ENCODE assay signal across 14 mouse cellular contexts in the genomic region with DNA sequence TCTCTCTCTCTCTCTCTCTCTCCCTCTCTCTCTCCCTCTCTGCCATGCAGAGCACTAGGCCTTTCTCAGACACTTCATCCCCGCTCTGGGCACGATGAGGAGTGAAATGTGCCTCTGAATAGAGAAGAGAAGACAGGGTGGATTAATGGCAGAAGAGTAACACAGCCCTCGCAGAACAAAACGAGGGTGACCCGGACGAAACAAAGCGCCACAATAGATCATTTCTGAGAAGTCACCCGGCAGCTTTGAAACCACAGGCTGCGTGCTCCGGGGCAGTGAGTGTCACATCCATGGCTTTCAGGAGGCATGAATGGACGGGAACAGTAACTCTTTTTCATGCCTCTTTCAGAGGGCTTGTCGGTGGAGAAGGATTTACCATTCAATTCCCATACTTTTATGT.
DNase-seq lines count a peak whose midpoint lies in the region; ATAC-seq and TF ChIP-seq lines count a peak whose summit lies in the region.
"Had no signal": no experiment of that assay in that cellular context is flagged by ENCODE, and none has a peak within 500 bp of the region (broad histone marks: within the 10 kb centered on the region; RNA-seq: fewer than 3 reads in every experiment).

No protein-coding gene starts in this region.

- H3K4me2 ChIP-seq in forebrain, embryonic 12.5 days, result 0 out of 2 replicates have a peak overlapping the region, but pooled peaks have one; percentile 4
- no peak overlapping the region for H3K4me2 ChIP-seq in forebrain, postnatal 0 days (ENCODE audit: low read depth)
- no peak overlapping the region for H3K4me2 ChIP-seq in hindbrain, embryonic 16.5 days (ENCODE audit: low read length)
- H3K4me2 ChIP-seq in neural tube, embryonic 12.5 days (replicated peaks), result peak overlapping the region; percentile 25; the same call in 1 of the 2 replicates

- H3K9ac ChIP-seq in forebrain, embryonic 12.5 days, result no peak overlapping the region
- H3K9ac ChIP-seq in forebrain, postnatal 0 days, result no peak overlapping the region
- H3K9ac ChIP-seq in hindbrain, embryonic 16.5 days (ENCODE audit: low read depth, low read length), result no peak overlapping the region
- no peak overlapping the region for H3K9ac ChIP-seq in neural tube, embryonic 12.5 days

- H3K27ac ChIP-seq in forebrain, embryonic 12.5 days, result no peak overlapping the region
- H3K27ac ChIP-seq in forebrain, postnatal 0 days (ENCODE audit: low read depth, low read length), result no peak overlapping the region
- H3K27ac ChIP-seq in hindbrain, embryonic 16.5 days (ENCODE audit: low read depth, low read length), result no peak overlapping the region
- H3K27ac ChIP-seq in neural tube, embryonic 12.5 days, result no peak overlapping the region

- H3K36me3 ChIP-seq in forebrain, embryonic 12.5 days (replicated peaks), result no peaks in the 10 kb centered on the region
- H3K36me3 ChIP-seq in forebrain, postnatal 0 days (ENCODE audit: insufficient read depth), result no peaks in the 10 kb centered on the region
- no peaks in the 10 kb centered on the region for H3K36me3 ChIP-seq in hindbrain, embryonic 16.5 days (ENCODE audit: control insufficient read depth, insufficient read depth, low read length)
- no peaks in the 10 kb centered on the region for H3K36me3 ChIP-seq in neural tube, embryonic 12.5 days

- no peak for DNase-seq in forebrain, postnatal 0 days
- DNase-seq in embryo, embryonic 9.5 days (ENCODE audit: extremely low spot score), result peak; percentile 60
- no peak for DNase-seq in layer of hippocampus, adult 8-10 months (ENCODE audit: low spot score in 2 of 2)
- no peak for DNase-seq in lung, postnatal 10 days
- DNase-seq: adrenal gland, postnatal 25 days; gastrocnemius, postnatal 14 days; heart, postnatal 4 days; kidney, postnatal 10 days; lung, adult 18-20 months had no signal

- TF ChIP-seq CTCF in forebrain, postnatal 0 days (IDR thresholded peaks at IDR 0.05; ENCODE audit: low read depth), result no peak

- WGBS in forebrain, embryonic 12.5 days, result 6% methylated on average over 12 of the region's 12 CpGs
- WGBS in forebrain, postnatal 0 days, result 14% methylated on average over 12 of the region's 12 CpGs
- WGBS in hindbrain, embryonic 16.5 days, result 9% methylated on average over 12 of the region's 12 CpGs
- 11% methylated on average over 12 of the region's 12 CpGs for WGBS in neural tube, embryonic 12.5 days

- no peak overlapping the region for H3K4me3 ChIP-seq in forebrain, embryonic 12.5 days (replicated peaks)
- no peak overlapping the region for H3K4me3 ChIP-seq in forebrain, postnatal 0 days (ENCODE audit: low read depth, low read length)
- H3K4me3 ChIP-seq in hindbrain, embryonic 16.5 days (ENCODE audit: low read length), result no peak overlapping the region
- H3K4me3 ChIP-seq in neural tube, embryonic 12.5 days, result no peak overlapping the region
- H3K4me3 ChIP-seq: megakaryocyte, embryonic 14.5 days had no signal

- 0 out of 2 replicates have a peak, but pooled peaks have one; percentile 39 for ATAC-seq in forebrain, embryonic 12.5 days (ENCODE audit: low FRiP score)
- ATAC-seq in forebrain, postnatal 0 days, result no peak; the same call in 1 of the 2 replicates
- ATAC-seq in hindbrain, embryonic 16.5 days, result peak; percentile 84
- ATAC-seq in neural tube, embryonic 12.5 days (ENCODE audit: low FRiP score, low read depth), result peak; percentile 77
- no peak for ATAC-seq in megakaryocyte-erythroid progenitor cell, adult 5-6 weeks (replicated peaks; ENCODE audit: low FRiP score, low TSS enrichment, poor library complexity, severe bottlenecking)

- no peaks in the 10 kb centered on the region for H3K9me3 ChIP-seq in forebrain, embryonic 12.5 days
- H3K9me3 ChIP-seq in forebrain, postnatal 0 days (ENCODE audit: low read length), result no peaks in the 10 kb centered on the region
- H3K9me3 ChIP-seq in hindbrain, embryonic 16.5 days (ENCODE audit: control insufficient read depth, low read length), result no peaks in the 10 kb centered on the region
- H3K9me3 ChIP-seq in neural tube, embryonic 12.5 days, result no peaks in the 10 kb centered on the region

- peaks cover 45% of the 10 kb centered on the region for H3K4me1 ChIP-seq in forebrain, embryonic 12.5 days
- 0 out of 2 replicates have a peak, but pooled peaks cover 8% of the 10 kb centered on the region for H3K4me1 ChIP-seq in forebrain, postnatal 0 days (ENCODE audit: insufficient read depth)
- peaks cover 10% of the 10 kb centered on the region for H3K4me1 ChIP-seq in hindbrain, embryonic 16.5 days (ENCODE audit: control insufficient read depth, insufficient read depth, low read depth, low read length)
- peaks cover 44% of the 10 kb centered on the region for H3K4me1 ChIP-seq in neural tube, embryonic 12.5 days
- H3K4me1 ChIP-seq: megakaryocyte, embryonic 14.5 days had no signal

- peaks cover 10% of the 10 kb centered on the region; the same call in 1 of the 2 replicates for H3K27me3 ChIP-seq in forebrain, embryonic 12.5 days
- H3K27me3 ChIP-seq in forebrain, postnatal 0 days (ENCODE audit: insufficient read depth, low read length), result no peaks in the 10 kb centered on the region
- no peaks in the 10 kb centered on the region for H3K27me3 ChIP-seq in hindbrain, embryonic 16.5 days (replicated peaks; ENCODE audit: control insufficient read depth, insufficient read depth, low read length)
- H3K27me3 ChIP-seq in neural tube, embryonic 12.5 days (replicated peaks), result no peaks in the 10 kb centered on the region
- H3K27me3 ChIP-seq: megakaryocyte, embryonic 14.5 days had no signal

Comparison
In these comparisons a context has a peak if more than half of its experiments do, and no peak if none do; other contexts are left out.
1. ATAC-seq: peak in forebrain, embryonic 12.5 days (single experiment), hindbrain, embryonic 16.5 days (single experiment) and neural tube, embryonic 12.5 days (single experiment); none in forebrain, postnatal 0 days (single experiment) and megakaryocyte-erythroid progenitor cell, adult 5-6 weeks (single experiment).
2. H3K4me2 ChIP-seq: peak in forebrain, embryonic 12.5 days (single experiment) and neural tube, embryonic 12.5 days (single experiment); none in forebrain, postnatal 0 days (single experiment) and hindbrain, embryonic 16.5 days (single experiment).